Mouse (Mus musculus) liver, embryonic 14 days (tissue): ENCODE measurements around the gene Gadd45gip1. TPM values are rescaled to one million over a fixed set of nuclear protein-coding genes. Genes with fewer than 3 reads are reported as not detected.

Experiments used
- polyA plus RNA-seq: library from polyadenylated mRNA; depleted of rRNA; stranded (reverse); fragments of >200 nt; gene quantifications from 2 replicates; pipeline ENCODE4 v1.2.3, GENCODE M21; 2012; rRNA removed

The Gadd45gip1 gene
- 29.9 and 31.7 TPM in 2 replicates for polyA plus RNA-seq

DNA sequence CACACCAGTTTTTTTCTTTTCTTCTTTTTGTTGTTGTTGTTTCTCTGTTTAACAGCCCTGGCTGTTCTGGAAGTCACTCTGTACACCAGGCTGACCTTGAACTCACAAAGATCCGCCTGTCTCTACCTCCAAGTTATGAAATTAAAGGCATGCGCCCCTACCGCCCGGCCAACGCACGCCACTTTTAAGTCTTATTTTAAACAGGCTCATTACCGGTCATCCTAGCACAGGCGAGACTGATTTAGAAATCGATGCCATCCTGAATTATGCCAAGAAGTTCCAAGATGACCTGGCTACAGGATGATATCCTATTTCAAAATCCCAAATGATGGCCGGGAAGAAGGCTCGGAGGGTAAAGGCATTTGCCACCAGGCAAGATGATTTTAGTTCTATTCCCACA is at the start of gene Gadd45gip1:
Gene Gadd45gip1 (plus strand): TSS at position 33 of the 400 bp plus-strand sequence.

DNA sequence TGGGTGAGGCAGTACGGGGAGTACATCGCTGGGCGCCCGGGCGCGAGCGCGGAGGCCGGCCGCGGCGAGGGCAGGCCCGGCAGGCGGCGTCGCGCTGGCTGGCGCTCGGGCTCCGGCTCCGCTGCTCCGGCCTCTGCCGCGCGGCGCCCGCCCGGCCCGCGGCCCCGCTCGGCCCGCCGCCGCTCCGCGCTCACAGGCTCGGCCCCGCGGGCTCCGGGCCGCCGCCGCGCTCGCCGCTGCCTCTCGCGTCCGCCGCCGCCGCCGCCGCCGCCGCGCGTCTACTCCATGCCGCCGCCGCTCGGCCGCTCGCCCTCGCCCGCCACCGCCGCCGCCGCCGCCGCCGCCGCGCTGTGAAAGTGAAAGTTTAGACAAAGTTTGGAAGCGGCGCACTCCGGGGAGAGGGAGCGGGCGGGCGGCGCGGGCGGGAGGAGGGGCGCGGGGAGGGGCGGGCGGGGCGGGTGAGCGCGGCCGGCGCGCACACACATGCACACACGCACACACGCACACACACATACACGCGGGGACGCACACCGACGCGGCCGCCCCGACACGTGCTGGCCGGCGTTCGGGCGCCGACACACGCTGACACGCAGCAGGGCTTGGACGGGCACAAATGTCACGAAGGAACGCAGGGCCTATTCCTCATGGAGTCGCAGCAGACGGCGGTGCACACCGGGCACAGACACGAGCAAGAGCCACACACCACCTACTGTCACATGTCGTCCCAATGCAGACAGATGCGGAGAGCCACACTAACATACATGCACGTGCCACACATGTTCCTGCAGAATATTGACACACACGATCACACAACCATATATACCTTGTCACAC is 31.1 kb upstream of the Gadd45gip1 start, which contains the start of gene Nfix:
Gene Nfix (minus strand): TSS at position 346 of the 833 bp plus-strand sequence.

GRCm38 (mm10) chr8:84822723-84823122 is 8.6 kb upstream of the Gadd45gip1 start, which contains the start of gene Dand5:
Gene Dand5, minus strand, starts transcription at chr8:84822823.

DNA sequence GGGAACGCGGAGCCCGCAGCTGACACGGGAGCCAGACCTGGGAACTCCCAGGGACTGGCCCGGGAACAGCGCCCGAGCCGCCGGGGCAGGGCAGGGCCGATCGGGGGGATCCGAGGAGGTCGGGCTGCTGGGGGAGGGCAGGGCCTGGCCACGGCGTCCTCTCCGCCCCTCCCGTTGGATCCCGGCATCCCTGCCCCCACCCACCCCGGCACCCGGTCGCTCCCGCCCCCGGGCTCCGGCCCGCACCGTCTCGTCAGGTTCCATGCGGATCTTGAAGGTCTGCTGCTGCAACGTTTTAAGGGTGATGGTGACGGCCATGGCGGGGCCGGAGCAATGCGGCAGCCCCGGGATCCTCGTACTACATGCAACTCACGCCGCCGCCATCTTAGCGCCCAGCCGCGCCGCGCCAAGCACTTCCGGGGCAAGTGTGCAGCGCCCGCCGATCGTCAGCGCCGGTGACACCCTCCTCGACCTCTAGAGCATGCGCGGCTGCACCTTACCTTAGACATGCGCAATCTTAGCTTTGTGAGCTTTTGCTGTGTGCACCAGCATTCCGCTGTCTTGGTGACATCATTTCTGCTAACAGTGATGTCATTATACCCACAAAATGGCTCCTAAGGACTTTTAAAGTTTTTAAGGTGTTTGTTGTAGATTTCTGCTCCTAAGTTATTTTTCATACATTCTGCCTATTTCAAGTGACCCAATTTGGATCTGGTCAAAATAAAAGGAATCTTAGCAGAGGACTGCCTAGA is 9.1 kb downstream of the Gadd45gip1 start, which contains the start of gene Rad23a:
Gene Rad23a (minus strand): TSS at position 418 of the 752 bp plus-strand sequence.

DNA sequence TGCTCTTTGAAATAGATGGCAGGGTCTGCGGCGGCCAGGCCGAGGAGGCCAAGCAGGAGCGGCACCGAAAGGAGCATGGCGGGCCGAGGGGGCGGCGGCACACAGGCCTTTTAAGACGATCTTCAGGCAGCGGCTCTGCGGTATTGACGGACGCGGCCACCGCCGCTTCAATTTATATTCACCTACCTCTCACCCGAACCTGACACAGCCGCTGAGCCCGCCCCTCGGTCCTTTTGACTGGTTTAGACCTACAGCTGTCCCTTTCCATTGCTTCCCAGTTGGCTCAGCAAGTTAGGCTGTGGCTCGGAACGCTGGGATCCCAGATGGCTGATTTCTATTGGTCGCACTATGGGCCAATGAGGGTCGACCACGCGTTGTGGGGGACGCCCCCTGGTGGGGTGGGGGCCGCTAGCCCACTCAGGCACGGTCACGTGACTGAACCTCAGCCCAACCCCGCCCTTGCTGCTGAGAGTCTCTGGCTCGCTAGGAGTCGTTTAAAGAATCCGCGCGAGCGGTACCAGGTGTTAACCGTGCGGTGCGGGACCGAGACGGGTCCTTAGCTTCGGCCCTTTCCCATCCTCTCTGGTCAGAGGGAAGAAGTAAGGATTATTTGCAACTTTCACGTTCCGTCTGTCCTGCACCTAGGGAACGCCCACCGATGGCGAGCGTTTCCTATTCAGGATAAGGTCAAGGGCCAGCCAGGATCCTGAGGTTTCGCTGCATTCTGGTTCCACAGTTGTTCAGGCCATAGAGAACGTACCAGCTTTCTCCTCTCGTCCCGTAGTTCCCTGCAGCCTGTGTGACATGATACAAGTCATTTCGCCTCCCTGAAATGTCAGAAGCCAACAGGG is 15.6 kb downstream of the Gadd45gip1 start, which contains the start of gene Calr:
Gene Calr (minus strand): TSS at position 213 of the 851 bp plus-strand sequence.

GRCm38 (mm10) chr8:84856864-84857441 is 25.6 kb downstream of the Gadd45gip1 start, which contains the start of gene Farsa:
Gene Farsa, plus strand, starts transcription at chr8:84856989.

DNA sequence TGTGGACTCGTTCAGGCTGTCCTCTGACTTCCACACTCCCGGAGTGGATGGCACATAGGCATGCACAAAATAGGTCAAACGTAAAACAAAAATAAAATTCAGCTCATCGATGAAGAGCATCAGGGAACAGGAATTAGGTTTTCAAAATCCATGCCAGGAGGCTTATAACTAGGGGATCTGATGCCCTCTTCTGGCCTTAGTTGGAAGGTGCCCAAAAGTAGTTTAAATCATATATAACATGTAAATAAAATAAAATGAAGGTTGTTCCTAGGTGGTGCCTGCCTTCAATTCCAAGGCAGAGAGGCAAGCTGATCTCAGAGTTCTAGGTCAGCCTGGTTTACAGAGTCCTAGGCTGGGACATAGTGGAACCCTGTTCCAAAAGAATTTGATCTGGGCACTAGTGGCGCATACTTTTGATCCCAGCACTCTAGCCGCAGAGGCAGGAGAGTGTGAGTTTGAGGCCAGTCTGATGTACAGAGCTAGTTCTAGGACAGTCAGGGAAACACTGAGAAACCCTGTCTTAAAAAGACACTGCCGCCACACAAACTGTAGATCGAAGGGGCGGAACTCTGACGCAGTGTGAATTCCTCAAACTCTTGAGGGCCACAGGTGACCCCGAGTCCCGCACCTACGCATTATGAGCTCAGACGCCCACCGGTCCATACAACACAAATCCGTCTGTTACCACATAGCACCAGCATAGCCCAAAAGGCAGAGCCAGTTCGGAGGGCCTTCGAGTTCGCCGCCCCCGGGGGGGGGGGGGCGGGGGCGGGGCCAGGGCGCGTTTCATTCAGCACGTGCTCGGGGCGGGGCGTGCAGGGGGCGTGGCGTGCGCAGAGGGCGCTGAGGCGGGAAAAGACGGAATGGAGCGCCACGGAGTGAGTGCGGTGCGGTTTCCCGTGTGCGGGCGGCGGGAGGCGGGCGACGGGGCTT is 40.3 kb downstream of the Gadd45gip1 start, which contains the start of gene Syce2:
Gene Syce2 (plus strand): TSS at position 736 of the 933 bp plus-strand sequence.

Other genes starting within 250 kb of the Gadd45gip1 start
- 5.7 and 8.2 TPM in 2 replicates for gene Ier2, start 168.7 kb upstream of the Gadd45gip1 start, polyA plus RNA-seq
- 33.2 and 38.8 TPM in 2 replicates for gene Trmt1, start 145.2 kb upstream of the Gadd45gip1 start, polyA plus RNA-seq
- 16.6 and 18.7 TPM in 2 replicates for gene Nacc1, start 143.7 kb upstream of the Gadd45gip1 start, polyA plus RNA-seq
- 38.3 and 41.4 TPM in 2 replicates for gene Lyl1, start 130.1 kb upstream of the Gadd45gip1 start, polyA plus RNA-seq
- gene G430095P16Rik, start 108.5 kb upstream of the Gadd45gip1 start, polyA plus RNA-seq, result 9.3 and 9.7 TPM in 2 replicates
- 1.2 and 1.3 TPM in 2 replicates for gene Nfix, start 31.2 kb upstream of the Gadd45gip1 start, polyA plus RNA-seq
- gene Dand5, start 8.7 kb upstream of the Gadd45gip1 start, polyA plus RNA-seq, result 2.0 and 2.1 TPM in 2 replicates
- 116 and 127 TPM in 2 replicates for gene Rad23a, start 9.1 kb downstream of the Gadd45gip1 start, polyA plus RNA-seq
- gene Calr, start 15.4 kb downstream of the Gadd45gip1 start, polyA plus RNA-seq, result 310 and 322 TPM in 2 replicates
- 50.9 and 57.3 TPM in 2 replicates for gene Farsa, start 25.5 kb downstream of the Gadd45gip1 start, polyA plus RNA-seq
- gene Syce2, start 40.6 kb downstream of the Gadd45gip1 start, polyA plus RNA-seq, result 30.4 and 31.4 TPM in 2 replicates
- gene Gcdh, start 62.4 kb downstream of the Gadd45gip1 start, polyA plus RNA-seq, result 29.5 and 35.0 TPM in 2 replicates
- gene Klf1, start 70.4 kb downstream of the Gadd45gip1 start, polyA plus RNA-seq, result 177 and 217 TPM in 2 replicates
- gene Dnase2a, start 77.0 kb downstream of the Gadd45gip1 start, polyA plus RNA-seq, result 8.3 and 10.6 TPM in 2 replicates
- 0.03 and 0.05 TPM in 2 replicates for gene Mast1, start 105.8 kb downstream of the Gadd45gip1 start, polyA plus RNA-seq
- not detected in 2 replicates for gene Rtbdn, start 115.5 kb downstream of the Gadd45gip1 start, polyA plus RNA-seq
- gene Gm49661, start 137.9 kb downstream of the Gadd45gip1 start, polyA plus RNA-seq, result not detected in 2 replicates
- gene Prdx2, start 138.1 kb downstream of the Gadd45gip1 start, polyA plus RNA-seq, result 1,069 and 1,310 TPM in 2 replicates
- gene Rnaseh2a, start 138.2 kb downstream of the Gadd45gip1 start, polyA plus RNA-seq, result 57.5 and 63.1 TPM in 2 replicates
- gene Junb, start 147.2 kb downstream of the Gadd45gip1 start, polyA plus RNA-seq, result 7.7 and 8.0 TPM in 2 replicates
- 4.1 and 4.6 TPM in 2 replicates for gene Hook2, start 159.1 kb downstream of the Gadd45gip1 start, polyA plus RNA-seq
- gene Best2, start 183.0 kb downstream of the Gadd45gip1 start, polyA plus RNA-seq, result not detected in 2 replicates
- 76.1 and 91.5 TPM in 2 replicates for gene Asna1, start 193.8 kb downstream of the Gadd45gip1 start, polyA plus RNA-seq
- gene Trir, start 195.3 kb downstream of the Gadd45gip1 start, polyA plus RNA-seq, result 99.1 and 106 TPM in 2 replicates
- gene Tnpo2, start 205.4 kb downstream of the Gadd45gip1 start, polyA plus RNA-seq, result 23.4 and 27.0 TPM in 2 replicates
- 7.6 and 9.4 TPM in 2 replicates for gene Fbxw9, start 228.5 kb downstream of the Gadd45gip1 start, polyA plus RNA-seq
- gene Gm5741, start 236.5 kb downstream of the Gadd45gip1 start, polyA plus RNA-seq, result 0.22 and 0.31 TPM in 2 replicates
- 20.6 and 21.6 TPM in 2 replicates for gene Dhps, start 240.2 kb downstream of the Gadd45gip1 start, polyA plus RNA-seq
- gene Wdr83os, start 249.2 kb downstream of the Gadd45gip1 start, polyA plus RNA-seq, result 37.6 and 44.1 TPM in 2 replicates
- 24.8 and 26.1 TPM in 2 replicates for gene Wdr83, start 249.8 kb downstream of the Gadd45gip1 start, polyA plus RNA-seq